Mouse (Mus musculus): ENCODE measurements around the gene Vmn1r104.
"Not testable (repeated sequence)": the region's sequence is repeated elsewhere in the genome, so short reads cannot be mapped to it uniquely, and the experiment has no call there.

The Vmn1r104 gene

DNA sequence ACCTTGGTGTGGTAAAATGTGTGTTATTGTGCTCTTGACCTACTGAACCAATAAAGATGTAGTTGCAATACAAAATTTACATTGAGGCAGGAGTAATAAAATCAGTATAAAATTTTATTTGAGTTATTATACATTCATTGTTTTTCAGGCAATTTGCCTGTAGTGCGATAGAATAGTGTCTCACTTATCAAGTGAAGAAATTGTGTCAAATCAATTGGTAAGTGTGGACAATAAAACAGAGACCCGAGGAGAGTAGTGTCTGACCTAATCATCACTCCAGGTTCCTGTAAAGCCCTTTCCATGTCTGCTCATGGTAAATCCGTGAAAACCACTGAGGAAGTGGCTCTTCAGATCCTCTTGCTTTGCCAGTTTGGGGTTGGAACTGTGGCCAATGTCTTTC lies at the start of gene Vmn1r104:
TSS of gene Vmn1r104 (plus strand) at position 301 of the 400 bp plus-strand sequence.
- DNase-seq (ENCODE audit: low spot score) = not testable (repeated sequence)

DNA sequence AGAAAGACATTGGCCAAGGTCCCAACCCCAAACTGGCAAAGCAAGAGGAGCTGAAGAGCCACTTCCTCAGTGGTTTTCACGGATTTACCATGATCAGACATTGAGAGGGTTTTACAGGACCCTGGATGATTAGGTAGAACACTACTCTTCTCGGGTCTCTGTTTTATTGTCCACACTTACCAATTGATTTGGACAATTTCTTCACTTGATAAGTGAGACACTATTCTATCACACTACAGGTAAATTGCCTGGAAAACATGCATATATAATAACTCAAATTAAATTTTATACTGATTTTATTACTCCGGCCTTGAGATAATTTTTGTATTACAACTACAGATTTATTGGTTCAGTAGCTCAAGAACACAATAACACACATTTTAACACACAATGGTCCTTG lies 23.2 kb upstream of the Vmn1r104 start, which contains the start of gene Vmn1r103:
TSS of gene Vmn1r103 (minus strand) at position 101 of the 400 bp plus-strand sequence.
- DNase-seq (ENCODE audit: low spot score) = not testable (repeated sequence)

DNA sequence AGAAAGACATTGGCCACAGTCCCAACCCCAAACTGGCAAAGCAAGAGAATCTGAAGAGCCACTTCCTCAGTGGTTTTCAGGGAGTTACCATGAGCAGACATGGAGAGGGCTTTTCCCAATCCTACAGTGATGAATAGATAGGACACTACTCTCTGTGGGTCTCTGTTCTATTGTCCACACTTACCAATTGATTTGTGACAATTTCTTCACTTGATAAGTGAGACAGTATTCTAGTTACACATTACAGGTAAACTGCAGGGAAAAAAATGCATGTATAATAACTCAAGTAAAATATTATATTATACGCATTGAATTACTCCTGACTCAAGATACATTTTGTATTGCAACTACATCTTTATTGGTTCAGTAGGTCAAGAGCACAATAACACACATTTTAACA lies 12.0 kb downstream of the Vmn1r104 start, which contains the start of gene Gm5726:
TSS of gene Gm5726 (minus strand) at position 101 of the 400 bp plus-strand sequence.
- DNase-seq (ENCODE audit: low spot score) = not testable (repeated sequence)

- DNase-seq (ENCODE audit: low spot score) = not testable (repeated sequence)
Observed at GRCm38 (mm10) chr7:20576141-20576540, 42.5 kb downstream of the Vmn1r104 start, which contains the start of gene Gm4141. TSS of gene Gm4141 (minus strand) at chr7:20576241.
